Mouse (Mus musculus): ENCODE results near the gene Usp32.
"Not testable (repeated sequence)": the region's sequence is repeated elsewhere in the genome, so short reads cannot be mapped to it uniquely, and the experiment has no call there.

Gene Usp32

DNA sequence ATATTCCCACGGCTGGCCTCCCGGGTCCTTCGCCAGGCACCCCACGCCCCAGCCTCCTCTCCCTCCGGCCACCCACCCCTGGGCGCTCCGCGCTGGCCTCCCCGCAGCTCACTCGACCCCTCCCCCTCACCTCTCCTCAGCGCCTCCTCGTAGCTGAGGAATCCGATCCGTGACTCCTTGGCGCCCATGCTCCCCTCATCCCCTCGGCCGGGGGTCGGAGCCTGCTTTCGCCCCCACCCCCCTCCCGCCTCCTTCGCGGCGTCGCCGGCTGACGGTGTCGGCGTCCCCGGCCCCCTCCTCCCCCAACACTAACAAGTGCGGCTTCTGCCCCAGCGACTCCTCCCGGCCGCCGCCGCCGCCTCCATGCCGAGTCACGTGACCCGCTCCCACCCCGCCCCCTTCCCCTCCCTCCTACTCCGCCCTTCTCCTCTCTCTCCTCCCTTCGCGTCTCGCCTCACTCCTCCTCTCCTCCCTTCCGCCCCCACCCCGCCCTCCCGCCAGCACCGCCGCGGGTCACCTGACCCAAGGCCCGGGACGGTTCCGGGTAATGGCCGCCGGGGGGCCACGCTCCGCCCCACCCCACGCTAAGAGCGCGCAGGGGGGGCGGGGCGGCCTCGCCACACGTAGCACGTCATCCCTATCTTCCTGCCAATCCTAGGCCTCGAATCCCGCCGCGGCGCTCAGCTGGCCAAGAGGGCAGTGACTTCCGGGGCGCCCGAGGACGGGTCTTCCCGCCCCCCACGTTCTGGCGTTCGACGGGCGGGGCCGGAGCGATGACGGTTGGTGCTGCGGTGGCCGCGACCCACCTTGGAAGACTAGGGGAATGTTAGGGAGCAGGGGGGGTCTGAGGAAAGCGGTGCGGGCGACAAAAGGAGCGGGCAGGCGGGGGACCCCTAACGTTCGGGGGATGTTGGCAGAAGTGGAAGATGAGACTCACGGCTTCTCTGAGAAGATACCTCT is at the start of gene Usp32:
Gene Usp32 (minus strand): TSS at position 581 of the 960 bp plus-strand sequence.
- peak; percentile 98 for DNase-seq (ENCODE audit: low read depth)

DNA sequence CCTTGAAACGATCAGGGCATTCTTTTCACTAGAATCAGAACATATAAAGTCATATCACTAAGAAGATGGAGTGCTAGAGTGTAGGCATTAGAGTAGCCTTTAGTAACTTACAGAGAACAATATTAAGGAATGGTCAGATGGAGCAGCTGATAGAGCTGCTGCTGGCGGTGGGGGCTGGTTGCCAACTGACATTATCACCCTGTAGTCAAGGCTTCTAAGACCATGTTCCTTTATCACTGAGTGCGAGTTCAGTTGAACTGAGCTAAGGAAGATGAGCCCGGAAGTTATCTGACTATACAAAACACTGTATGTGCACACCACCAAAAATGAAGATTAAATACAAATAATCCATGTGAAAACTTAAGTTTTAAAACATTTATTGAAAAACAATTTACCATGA is 49.1 kb upstream of the Usp32 start:
- DNase-seq (ENCODE audit: low read depth) = no peak

DNA sequence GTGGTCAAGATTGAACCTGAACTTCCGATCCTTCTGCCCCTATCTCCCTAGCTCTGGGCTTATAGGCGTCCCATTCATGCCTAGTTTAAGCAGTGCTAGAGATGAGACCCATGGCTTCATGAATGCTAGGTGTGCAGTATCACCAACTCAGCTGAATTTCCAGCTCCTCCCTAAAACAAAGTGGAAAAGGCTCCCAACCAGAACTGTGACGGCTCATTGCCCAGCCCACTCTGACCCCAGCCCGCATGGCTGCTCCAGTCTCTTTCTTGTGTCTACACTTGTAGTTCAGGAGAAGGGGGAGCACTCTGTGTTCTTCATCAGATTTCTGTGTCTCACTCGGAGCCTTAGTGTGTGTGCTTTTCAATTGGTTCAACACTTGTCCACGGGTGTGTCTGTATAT is 44.9 kb upstream of the Usp32 start:
- DNase-seq (ENCODE audit: low read depth) = no peak

DNA sequence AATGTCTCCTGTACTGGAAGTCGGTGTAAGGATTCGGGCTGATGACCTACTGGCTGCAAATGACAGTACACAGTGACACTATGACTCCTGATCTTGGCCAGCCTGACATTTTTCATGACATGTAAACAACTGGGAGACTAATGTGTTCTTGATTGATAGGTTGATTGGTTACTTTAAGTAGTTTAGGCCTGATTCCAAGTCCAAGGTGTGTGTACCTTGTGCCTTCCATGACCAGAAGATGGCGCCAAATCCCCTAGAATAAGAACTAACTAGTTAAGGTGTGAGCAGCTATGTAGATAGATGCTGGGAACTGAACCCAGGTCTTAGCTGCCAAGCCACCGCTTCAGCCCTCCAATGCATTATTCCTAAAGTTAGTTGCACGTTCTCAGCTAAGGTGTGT is 44.1 kb upstream of the Usp32 start:
- DNase-seq (ENCODE audit: low read depth) = peak; percentile 87

DNA sequence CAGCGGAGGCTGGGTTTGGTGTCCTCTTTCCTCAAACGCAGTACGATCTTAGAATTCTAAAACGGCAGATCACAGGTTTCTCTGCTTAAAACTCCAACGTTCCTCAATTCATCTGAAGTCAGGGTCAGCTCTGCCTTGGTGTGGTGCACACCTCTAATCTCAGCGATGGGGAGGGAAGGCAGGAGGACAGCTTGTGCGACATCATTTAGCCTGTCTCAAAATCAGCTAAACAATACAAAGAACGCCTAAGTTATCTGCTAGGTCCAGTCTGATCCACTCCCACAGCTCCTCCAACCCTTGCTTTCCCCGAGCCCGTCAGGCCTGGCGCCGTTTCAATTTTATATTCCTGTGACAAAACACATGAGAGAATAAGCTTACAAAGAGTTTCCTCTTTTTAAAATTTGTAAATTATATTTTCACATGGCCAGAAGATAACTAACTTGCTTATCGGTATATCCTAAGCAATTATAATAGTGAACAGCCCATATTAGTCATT is 43.4 kb upstream of the Usp32 start:
- DNase-seq (ENCODE audit: low read depth) = no peak

DNA sequence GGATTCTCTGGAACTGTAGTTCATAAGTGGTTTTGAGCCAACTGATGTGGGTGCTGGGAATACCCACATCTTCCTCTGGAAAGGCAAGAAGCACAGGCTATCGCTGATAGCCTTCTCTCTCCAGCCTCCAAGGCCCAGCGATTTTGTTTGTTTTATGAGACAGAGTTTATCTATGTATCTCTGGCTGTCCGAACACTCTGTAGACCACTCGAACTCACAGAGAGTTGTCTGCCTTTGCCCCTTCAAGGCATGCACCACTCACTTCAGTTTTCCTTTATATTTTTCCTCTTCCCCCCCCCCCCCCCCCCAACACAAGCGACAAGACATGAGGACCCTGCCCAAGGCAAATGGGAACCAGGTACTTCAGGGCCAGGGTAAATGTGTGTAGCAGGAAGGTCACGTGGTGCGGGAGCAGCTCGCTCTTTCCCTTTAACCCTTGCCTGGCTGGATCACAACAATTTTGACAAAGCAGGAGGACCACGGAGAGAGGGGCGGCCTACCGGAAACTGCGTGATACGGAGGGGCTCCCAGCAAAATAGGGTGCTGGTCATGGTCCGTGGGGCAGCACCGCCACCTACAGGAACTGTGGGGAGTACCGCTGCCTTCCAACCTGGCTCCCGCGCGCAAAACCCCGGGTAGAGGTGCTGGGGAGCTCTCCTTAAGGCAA is 42.8 kb upstream of the Usp32 start:
- DNase-seq (ENCODE audit: low read depth) = peak; percentile 71

DNA sequence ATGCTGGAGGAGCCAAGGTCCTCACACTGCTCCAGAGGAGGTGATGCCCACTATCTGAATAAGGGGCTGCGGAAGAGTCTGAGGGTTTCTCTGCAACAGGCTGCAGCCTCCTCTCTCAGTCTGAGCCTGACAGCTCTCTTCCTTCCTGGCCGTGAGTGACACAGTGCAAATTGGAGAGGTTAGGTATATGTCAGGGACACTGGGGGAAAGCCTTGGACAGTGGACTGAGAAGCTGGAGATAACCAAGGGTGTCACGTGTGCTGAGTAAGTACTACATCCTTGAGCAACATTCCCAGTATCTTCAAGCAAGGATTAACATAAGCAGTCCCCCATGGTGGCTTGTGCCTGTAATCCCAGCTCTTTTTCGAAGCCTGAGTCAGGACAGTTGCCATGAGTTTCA is 38.5 kb upstream of the Usp32 start:
- no peak for DNase-seq (ENCODE audit: low read depth)

DNA sequence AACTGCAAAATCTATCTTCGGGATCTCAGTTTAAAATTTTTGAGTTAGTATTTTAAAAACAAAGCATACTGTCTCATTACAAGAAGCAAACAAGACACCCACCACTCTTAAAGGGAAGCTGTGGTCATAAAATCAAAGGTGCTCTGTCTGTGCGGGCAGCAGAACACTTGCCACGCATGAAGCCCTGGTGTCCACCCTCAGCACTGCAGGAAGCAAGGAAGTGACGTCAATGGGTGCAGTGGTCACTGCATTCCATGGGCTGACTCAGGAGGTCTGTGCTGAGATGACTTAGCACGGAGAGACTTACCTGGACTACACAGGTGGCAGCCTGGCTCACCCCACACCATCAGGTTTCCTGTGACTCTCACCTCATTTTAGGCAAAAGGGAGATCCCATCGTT is 37.8 kb upstream of the Usp32 start:
- DNase-seq (ENCODE audit: low read depth) = no peak

DNA sequence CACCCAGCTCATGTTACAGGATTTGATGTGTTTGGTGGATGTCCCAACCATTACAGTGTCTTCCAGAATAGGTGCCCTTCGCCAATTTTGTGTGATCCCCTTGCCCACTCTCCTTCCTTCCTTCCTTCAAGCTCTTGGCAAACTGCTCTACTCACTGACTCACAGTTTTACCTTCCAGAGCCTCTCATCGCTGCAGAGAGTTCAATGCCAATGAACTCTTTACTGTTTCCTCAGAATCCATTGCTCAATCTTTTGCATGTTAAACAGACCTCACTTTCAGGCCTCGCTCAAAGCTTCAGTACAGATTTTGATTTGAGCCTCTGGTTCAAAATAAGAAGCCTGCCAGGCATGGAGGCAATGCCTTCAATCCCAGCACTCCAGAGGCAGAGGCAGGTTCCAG is 36.0 kb upstream of the Usp32 start:
- DNase-seq (ENCODE audit: low read depth) = no peak

DNA sequence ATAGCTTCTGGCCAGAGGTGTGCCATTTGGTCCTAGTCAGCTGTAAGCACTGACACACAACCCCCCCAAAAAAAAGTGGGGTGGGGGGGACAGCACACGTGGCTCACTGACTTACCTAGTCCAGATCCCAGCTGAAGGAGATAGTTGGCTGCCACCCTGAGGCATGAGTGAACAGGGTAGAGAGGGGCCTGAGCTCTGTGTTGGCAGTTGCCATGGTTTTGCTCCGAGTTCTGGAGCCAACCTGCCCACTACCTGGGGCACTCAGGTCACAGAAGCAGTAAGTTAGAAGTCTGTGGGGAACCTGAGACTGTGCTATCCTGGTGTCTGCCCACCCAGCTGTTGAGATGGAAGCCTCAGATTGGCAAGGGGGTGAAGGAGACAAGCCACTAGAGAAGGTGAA is 30.9 kb upstream of the Usp32 start:
- DNase-seq (ENCODE audit: low read depth) = no peak

DNA sequence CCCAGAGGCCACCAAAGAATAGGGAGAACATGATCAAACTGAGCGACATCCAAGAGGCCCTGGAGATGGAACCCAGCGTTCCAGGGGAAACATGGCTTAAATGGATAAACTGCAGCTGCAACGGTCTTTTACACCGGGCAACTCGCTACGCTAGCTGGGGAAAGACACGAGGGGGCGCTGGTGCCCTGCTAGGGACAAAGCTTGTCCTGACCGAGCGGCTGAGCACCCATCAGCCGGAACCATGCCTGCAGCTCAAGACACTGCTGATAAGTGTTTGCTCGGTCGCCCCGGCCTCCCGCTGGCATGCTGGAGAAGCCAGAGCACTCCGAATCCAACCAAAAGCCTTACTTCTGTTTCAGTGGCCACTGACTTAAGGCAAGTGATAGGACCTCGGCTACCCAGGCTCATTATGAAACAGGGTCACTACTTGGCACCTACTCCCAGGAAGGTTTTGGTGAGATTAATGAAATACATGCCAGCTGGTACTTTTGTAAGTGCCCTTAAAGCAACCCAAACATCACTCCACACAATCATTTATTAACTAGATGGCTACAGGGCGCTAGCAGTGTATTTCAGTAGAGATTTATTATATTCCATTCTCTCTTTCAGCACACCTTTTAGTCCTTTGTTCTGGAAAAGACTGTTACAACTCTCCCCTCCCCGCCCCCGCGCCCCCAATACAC is 30.2 kb upstream of the Usp32 start, which contains the start of gene 1700125H20Rik:
Gene 1700125H20Rik (plus strand): TSS at position 347 of the 683 bp plus-strand sequence.
- DNase-seq (ENCODE audit: low read depth) = peak; percentile 88

DNA sequence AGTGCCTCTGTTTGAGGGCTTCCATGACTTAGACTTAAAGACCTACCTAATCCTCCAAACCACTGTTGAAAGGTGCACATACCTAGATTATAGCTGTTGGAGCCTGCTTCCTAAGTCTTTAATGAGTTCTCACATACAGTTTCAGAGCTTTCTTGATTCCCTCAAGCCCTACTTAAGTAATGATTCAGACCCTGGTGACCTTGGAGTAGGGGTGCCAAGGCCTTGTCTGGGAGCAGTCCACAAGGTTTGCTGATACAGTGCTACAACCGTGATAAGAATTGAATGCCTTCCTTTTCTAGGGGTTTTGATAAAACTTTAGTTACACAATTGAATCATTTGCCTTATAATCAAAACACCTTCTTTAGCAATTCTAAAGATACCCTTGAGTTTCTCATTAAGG is 27.5 kb upstream of the Usp32 start:
- no peak for DNase-seq (ENCODE audit: low read depth)

DNA sequence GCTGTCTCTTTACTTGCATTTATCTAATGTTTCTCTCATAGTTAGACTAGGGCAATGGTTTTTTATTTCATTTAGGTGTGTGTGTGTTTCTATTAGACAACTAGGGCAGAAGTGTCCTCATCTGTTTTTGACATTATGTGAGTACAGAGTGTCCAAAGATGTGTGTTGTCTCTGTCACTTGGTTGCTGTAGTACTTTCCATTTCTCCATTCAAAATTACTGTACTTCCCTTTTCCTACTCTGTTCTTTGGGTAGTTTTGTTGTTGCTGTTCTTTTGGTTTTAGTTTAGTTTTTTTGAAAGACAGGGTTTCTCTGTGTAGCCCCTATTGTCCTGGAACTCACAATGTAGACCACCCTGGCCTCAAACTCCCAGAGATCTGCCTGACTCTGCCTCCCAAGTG is 24.4 kb upstream of the Usp32 start:
- no peak for DNase-seq (ENCODE audit: low read depth)

DNA sequence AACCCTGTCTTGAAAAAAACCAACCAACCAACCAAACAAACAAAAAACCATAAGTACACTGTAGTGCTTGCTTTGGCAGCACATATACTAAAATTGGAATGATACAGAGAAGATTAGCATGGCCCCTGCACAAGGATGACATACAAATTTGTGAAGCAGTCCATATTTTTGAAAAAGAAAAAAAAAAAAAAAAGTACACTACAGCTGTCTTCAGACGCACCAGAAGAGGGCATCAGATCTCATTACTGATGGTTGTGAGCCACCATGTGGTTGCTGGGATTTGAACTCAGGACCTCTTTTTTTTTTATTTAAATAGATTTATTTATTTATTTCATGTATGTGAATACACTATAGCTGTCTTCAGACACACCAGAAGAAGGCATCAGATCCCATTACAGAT is 23.1 kb upstream of the Usp32 start:
- DNase-seq (ENCODE audit: low read depth) = not testable (repeated sequence)

DNA sequence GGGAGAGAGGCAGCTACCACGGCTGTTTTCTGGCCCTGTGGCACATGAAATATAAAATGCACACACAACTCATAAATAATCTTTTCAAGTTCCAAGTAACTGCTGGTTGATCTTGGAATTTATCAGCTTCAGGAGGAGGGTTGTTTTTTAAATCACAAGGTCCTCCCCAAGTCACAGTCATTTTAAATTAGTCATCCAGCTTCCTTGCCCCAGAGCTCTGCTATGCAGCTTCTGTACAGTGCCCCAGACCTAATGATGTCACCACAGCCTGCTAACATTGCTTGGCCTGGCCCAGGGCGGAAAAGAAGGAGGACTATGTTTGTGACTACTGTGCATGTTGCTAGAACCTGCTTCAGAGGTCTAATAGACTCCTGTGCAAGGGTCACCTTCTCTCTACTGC is 17.3 kb upstream of the Usp32 start:
- DNase-seq (ENCODE audit: low read depth) = no peak

DNA sequence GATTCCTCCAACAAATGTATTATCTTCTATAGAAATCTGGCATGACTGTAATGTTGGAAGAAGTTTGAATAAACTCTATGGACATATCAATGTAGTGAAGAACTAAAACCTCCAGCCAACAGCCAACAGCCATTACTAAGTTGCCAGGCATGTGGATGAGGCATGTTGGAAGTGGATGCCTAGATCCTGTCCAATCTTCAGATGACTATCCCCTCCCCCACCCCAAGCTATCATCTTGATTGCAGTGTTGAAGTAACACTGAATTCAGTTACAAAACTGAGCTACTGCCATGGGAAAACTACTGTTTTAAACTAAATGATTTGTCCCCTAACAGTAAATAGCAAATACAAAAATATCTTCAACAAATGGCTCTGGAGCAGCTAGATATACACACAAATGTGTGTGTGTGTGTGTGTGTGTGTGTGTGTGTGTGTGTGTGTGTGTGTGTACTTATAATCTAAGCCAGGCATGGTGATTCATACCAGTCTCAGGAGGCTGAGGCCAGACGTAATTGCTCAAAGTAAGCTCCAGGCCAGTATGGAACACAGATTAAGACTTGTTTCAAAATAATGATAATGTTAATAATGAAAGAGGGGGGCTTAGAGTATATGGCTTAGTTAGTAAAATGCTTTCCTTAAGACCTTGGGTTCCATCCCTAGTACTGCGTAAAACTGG is 12.4 kb upstream of the Usp32 start:
- no peak for DNase-seq (ENCODE audit: low read depth)

DNA sequence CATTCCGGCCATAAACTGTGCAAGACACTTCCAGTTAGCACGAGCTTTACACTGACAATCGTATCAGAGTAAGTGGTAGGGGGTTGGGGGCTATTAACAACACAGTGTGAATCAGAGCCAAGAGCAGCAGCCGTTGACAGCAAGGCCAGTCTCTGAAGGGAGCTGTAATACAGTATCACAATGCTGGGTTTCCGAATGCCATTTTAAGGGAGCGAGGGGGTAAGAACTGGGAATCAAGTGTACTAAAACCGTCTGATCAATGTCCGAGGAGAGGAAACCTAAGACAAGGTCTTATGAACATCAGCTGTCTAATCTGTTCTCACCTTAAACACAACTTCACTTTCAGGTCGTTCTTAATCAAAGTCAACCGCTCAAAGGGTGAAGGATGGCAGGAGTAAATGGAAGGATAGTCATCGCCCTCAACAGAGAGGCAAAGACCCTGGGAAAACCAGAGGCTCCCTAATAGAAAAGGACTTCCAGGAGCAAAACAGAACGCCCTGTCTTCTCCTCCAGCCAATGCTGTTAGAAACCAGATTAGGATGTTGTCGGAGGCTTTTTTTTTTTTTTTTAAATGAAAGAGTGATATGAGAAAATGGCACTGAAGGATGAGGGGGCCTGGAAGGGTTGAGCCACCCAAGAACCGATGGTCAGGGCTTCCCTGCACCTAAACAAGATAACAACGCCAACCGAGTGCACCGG is 1.0 kb downstream of the Usp32 start:
- peak; percentile 42 for DNase-seq (ENCODE audit: low read depth)

DNA sequence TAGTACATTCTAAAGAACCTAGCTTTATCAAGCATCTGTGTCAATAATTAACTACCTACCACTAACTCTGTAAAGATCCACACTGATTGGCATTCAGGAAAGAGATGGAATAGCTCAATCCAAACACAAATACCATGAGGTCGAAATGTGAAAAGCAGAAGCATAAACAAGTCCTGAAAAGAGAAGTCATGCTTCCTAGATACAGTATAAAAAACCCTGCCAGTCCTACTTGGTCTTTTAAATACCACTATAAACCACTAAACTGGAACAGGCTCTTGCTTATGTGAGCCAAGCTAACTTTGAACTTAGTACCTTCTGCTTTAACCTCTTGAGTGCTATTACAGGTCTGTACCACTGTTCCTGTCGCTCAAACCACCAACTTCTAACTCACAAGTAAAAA is 8.4 kb downstream of the Usp32 start:
- DNase-seq (ENCODE audit: low read depth) = no peak

DNA sequence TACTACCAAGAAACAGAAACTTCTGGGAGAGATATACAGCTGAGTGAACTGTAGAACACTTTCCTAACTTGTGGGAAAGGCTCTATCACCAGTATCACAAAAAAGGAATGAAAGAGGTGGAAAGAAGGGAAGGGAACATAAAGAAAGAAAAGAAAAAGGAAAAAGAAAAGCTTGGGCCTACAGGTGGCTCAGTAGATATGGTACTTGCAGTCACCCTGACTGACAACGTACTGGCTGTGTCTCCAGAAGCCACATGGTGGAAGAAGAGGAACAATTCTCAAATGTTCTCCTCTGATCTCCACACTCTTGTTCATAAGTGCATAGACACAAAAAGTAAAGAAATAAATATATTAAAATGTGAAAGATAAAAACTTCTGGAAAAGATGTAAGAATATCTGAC is 11.1 kb downstream of the Usp32 start:
- no peak for DNase-seq (ENCODE audit: low read depth)

DNA sequence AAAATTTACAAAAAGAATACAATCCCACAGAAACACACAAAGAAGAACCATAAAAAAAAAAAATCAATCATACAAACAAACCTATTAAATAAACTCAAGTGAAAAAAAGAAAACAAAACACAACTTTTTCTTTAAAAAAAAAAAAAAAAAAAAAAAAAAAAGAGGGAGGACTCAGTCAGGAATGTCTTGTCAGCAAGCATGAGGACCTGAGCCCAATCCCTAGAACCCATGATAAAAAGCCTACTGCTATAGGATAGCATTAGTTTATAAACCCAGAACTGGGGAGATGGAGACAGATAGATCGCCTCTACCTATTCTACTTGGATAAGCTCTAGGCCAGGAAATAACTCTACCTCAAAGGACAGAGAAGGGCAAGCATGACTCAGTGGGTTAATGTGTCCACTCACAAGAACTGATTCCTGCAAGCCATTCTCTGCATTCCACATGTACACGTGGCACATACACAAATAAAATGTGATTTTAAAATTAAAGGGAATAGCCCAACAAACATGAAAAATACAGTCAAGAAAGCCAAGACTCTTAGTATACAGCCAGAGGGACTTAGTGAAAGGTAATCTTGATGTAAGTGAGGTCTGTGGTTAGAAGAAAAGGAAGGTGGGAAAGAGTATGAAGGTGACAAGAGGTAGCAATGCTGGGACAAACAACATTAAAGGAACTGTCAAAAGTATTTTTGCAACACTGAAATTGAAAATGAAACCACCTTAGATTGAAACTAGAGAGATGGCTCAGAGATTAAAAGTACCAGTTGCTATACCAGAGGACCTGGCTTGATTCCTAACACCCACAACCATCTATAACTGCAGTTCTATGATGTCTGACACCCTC is 13.5 kb downstream of the Usp32 start:
- peak; percentile 61 for DNase-seq (ENCODE audit: low read depth)

All from naive thymus-derived CD4-positive, alpha-beta T cell, adult 2 months (primary cell).